Mouse (Mus musculus): ENCODE results near the gene Gm11060.

- no peak for TF ChIP-seq CTCF (IDR thresholded peaks at IDR 0.05; ENCODE audit: low read depth, low read length)
- no peak for TF ChIP-seq GATA1 (IDR thresholded peaks at IDR 0.05; ENCODE audit: borderline replicate concordance, low read length)
- no peak for TF ChIP-seq TAL1 (conservative IDR thresholded peaks at IDR 0.05; ENCODE audit: low read depth, low read length)
- no peak for TF ChIP-seq POLR2AphosphoS5 (IDR thresholded peaks at IDR 0.05; ENCODE audit: insufficient replicate concordance, low read depth, low read length)
- no peak for TF ChIP-seq GATA2 (IDR thresholded peaks at IDR 0.05; ENCODE audit: borderline replicate concordance, low read depth, low read length)
Observed at GRCm38 (mm10) chr2:105126279-105126678, 34.5 kb downstream of the Gm11060 start, which contains the start of gene Wt1.
